Mouse (Mus musculus): ENCODE results near the gene Ddx20.

The Ddx20 gene

DNA sequence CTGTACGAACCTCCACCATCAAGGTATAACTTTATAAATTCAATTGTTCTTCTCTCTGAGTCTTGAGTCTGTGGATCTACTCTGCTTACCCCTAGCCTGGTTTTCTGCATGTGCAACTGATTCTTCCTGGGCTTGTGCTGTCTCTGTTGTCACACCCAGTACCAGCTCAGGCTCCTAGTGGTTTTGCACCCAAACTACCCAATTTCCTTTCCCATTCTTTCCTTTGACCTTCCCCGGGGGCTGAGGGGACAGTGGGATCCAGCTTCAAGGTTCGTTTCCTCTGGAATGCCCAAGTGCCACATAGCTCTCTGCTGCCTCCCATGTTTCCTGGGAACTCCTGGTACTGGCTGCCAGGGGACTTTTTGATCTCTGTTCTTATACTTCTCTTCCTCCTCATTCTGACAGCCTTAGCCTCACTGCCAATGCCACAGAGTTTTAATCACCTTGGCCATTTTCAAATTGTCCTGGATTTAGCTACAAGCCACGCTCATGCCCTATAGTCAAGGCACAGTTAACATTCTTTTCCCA lies 20.3 kb downstream of the Ddx20 start:
- no peak for DNase-seq (ENCODE audit: low spot score)

- DNase-seq (ENCODE audit: low spot score), result no peak
Measured at GRCm38 (mm10) chr3:105665105-105665765, 22.1 kb downstream of the Ddx20 start.

GRCm38 (mm10) chr3:105663043-105663442 lies 24.3 kb downstream of the Ddx20 start:
- DNase-seq (ENCODE audit: low spot score), result no peak

DNA sequence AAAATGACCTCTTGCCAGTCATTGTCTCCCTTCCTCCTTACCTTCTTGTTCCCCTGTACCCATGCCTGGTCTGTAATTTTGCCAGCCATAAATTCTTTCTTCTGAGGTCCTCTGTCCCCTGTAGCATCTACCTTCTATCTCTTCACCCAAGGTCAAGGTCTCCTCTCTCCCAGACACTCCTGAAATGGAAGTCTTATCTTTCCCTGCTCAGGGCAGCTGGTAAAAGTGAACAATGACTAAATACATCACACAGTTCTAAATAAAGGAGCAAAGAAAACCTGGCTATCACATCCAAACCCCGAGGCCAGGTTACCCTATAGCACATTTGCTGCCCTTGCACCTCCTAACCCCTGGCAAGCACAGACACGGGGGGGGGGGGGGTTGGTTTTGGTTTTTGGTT lies 26.8 kb downstream of the Ddx20 start:
- DNase-seq (ENCODE audit: low spot score), result no peak

DNA sequence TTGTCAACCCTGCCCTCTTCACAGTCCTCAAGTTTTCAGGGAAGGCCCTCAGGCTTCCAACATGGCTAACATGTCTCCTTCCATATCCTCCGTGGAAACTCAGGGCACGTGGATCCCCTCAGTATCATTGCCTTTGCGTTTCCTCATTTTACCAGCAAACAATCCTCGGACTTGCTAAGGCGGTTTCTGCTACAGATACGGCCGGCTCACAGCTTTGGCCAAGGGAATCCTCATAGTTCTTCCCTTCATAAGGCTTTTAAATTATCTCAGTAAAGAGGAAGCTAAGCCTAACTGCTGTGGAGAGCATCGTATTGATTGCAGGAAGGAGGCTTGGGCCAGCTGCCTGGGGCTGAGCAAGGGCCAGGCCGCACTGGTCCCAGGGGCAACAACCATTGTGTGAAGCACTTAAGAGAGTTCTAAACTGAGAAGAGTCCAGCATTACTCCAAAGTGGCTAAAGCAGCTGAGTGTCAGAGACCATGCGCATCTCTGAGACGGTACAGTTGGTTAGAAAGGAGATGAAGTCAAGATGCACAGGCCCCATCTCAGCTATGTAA lies 32.3 kb downstream of the Ddx20 start:
- no peak for DNase-seq (ENCODE audit: low spot score)

GRCm38 (mm10) chr3:105653544-105654380 lies 33.6 kb downstream of the Ddx20 start:
- no peak for DNase-seq (ENCODE audit: low spot score)

- no peak for DNase-seq (ENCODE audit: low spot score)
Measured at GRCm38 (mm10) chr3:105648889-105649567, 38.3 kb downstream of the Ddx20 start.

- no peak for DNase-seq (ENCODE audit: low spot score)
Measured at GRCm38 (mm10) chr3:105643566-105643965, 43.8 kb downstream of the Ddx20 start.

GRCm38 (mm10) chr3:105642186-105642585 lies 45.2 kb downstream of the Ddx20 start:
- no peak for DNase-seq (ENCODE audit: low spot score)

DNA sequence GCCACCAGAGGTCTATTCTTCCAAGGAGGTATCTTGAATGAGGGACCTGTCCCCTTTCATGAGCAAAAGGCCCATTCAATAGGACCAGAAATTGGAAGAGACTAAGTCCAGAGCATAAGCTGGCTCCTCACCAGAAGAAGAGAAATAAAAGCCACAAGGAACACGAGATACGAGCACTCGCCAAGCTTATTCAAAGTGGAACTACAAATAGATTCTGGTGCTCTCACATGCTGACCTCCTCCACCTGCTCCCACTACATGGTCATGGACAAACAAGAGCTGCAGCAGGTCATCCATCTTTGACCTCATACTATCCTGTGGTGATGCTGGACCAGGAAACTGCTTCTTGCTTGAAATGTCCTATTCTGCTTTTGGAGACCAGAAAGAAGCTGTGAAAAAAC lies 54.4 kb downstream of the Ddx20 start:
- no peak for DNase-seq (ENCODE audit: low spot score)

DNA sequence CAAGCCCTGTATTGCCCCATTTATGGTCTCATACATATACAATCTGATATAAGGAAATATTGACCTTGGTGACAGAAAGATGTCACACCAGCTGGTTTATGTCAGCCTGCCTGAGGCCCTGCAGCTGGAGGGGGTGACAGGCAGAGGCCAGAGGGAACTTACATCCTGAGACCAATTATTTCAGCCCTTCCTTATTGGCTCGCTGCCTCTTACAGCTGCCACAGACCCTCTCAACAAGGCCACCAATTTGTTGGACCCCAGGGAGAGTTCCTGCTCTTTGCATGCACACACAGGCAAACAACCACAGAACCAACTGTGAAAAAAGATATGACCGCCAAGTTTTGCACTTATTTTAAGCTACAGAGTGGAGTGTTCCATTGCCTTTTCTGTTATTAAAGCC lies 55.1 kb downstream of the Ddx20 start:
- DNase-seq (ENCODE audit: low spot score), result no peak
